Mouse (Mus musculus) hindbrain, embryonic 10.5 days (tissue): Measurements from ENCODE around the gene Nhlrc2. TPM values are rescaled to one million over a fixed set of nuclear protein-coding genes. Genes with fewer than 3 reads are reported as not detected.

Experiments
- DNase-seq: peaks from one replicate; pipeline ENCODE4 v3.0.0-alpha.2; 2017; ENCODE audit warnings: low spot score
- H3K27ac ChIP-seq: fragments of 300-500 bp; sonication (generic); 2 replicates; pipeline ENCODE4 v1.5.1; 2016; ENCODE audit warnings: mild to moderate bottlenecking, moderate library complexity
- H3K27me3 ChIP-seq: fragments of 300-500 bp; sonication (generic); 2 replicates; pipeline ENCODE4 v1.6.1; 2016; ENCODE audit warnings: mild to moderate bottlenecking; ENCODE audit not compliant: poor library complexity, insufficient read depth, severe bottlenecking
- H3K36me3 ChIP-seq: fragments of 300-500 bp; sonication (generic); 2 replicates; pipeline ENCODE4 v1.6.1; 2016; ENCODE audit warnings: mild to moderate bottlenecking, moderate library complexity
- H3K4me1 ChIP-seq: fragments of 300-500 bp; sonication (generic); replicated peaks from 2 replicates; pipeline ENCODE4 v1.6.1; 2016; ENCODE audit warnings: mild to moderate bottlenecking
- H3K4me3 ChIP-seq: fragments of 300-500 bp; sonication (generic); 2 replicates; pipeline ENCODE4 v1.5.1; 2016; ENCODE audit warnings: mild to moderate bottlenecking, moderate library complexity
- H3K9me3 ChIP-seq: fragments of 300-500 bp; sonication (generic); 2 replicates; pipeline ENCODE4 v1.6.1; 2016; ENCODE audit warnings: mild to moderate bottlenecking, moderate library complexity
- WGBS: fragments of 180-500 bp; shearing (Covaris S2); methylation state at CpG from one replicate; pipeline ENCODE4 v1.1.7; 2016; 5-methylcytosine and 5-hydroxymethylcytosine counted together
- polyA plus RNA-seq: library from polyadenylated mRNA; unstranded; fragments of >200 nt; fragmentation: Nextera tagmentation; extraction: Ambion mirVana; gene quantifications from 2 replicates; pipeline ENCODE4 v1.2.1, GENCODE M21; 2016

Nhlrc2 gene
- polyA plus RNA-seq, 1 experiment from 2014 or later: 13.1 TPM

DNA sequence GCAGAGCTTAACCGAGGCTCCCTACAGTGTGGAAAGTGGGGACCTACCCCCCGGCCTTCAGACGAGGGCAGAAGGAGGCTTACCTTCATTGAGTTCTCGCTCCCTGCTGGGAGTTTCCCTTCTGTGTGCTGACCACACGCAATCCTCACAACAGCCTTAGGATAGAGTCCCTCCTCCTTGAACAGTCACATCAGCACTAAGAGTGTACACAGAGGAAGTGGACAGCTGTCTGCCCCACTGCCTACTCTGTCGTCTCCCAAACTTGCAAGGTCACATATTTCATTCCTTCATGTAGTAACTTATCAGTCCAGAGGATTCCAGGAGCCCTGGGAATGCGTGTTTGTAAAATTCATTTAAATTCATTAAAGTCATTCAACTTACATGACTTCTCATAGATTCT, 52.7 kb downstream of the Nhlrc2 start:
- Histone ChIP-seq H3K27ac (no peak overlapping the region), H3K36me3 (peaks cover 72% of the 10 kb centered on the region), H3K9me3 (no peaks in the 10 kb centered on the region), H3K4me3 (no peak overlapping the region), H3K4me1 (no peaks in the 10 kb centered on the region), H3K27me3 (no peaks in the 10 kb centered on the region)
- no peak for DNase-seq
- 83% methylated on average over 7 of the region's 7 CpGs for WGBS

DNA sequence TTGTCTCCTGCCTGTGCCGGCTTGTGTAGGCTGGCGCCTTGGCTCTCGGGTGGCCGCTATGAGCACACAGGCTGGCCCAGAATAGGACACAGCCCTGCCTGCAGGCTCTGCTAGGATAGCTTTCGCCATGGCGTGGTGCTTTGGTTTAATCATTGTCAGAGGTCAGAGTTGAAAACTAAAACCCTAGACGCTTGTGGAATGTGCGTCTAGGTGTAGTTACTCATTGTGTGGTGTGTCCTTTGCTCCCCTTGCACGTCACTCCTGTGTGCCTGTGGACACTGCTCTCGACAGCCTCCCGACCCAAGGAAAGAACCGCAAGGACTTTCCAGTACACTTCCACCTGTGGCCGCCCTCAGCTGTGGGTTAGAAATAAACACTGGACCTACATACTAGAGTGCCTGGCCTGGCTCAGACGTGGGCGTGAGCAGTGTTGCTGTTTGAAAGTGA, 53.9 kb downstream of the Nhlrc2 start:
- peaks cover 60% of the 10 kb centered on the region for H3K36me3 ChIP-seq
- H3K9me3 ChIP-seq: no peaks in the 10 kb centered on the region
- H3K27me3 ChIP-seq: no peaks in the 10 kb centered on the region
- H3K4me3 ChIP-seq: no peak overlapping the region
- no peak overlapping the region for H3K27ac ChIP-seq
- no peak for DNase-seq
- H3K4me1 ChIP-seq: no peaks in the 10 kb centered on the region
- 85% methylated on average over 15 of the region's 15 CpGs for WGBS

DNA sequence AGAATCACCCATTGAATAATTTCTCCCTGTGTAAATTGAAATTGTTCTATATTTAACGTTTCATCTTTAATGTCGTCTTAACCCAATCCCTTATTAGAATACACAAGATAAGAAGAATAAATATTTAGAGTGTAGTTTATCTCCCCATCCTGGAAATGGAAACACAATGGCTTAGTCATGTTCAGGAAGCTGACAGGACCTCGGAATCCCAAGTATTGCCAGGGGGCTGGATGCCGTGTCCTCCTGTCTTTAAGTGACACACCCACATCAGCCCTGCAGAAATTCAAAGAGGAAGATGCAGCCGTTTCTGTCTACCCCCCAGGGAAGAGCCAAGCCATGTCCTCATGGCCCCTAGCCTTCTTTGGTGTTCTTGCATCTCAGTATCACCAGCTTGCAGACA, 60.9 kb downstream of the Nhlrc2 start:
- WGBS: 76% methylated on average over 5 of the region's 5 CpGs
- H3K4me3 ChIP-seq: no peak overlapping the region
- no peaks in the 10 kb centered on the region for H3K27me3 ChIP-seq
- H3K36me3 ChIP-seq: 0 out of 2 replicates have a peak, but pooled peaks cover under 1% of the 10 kb centered on the region
- no peak for DNase-seq
- no peak overlapping the region for H3K27ac ChIP-seq
- no peaks in the 10 kb centered on the region for H3K9me3 ChIP-seq
- H3K4me1 ChIP-seq: no peaks in the 10 kb centered on the region

DNA sequence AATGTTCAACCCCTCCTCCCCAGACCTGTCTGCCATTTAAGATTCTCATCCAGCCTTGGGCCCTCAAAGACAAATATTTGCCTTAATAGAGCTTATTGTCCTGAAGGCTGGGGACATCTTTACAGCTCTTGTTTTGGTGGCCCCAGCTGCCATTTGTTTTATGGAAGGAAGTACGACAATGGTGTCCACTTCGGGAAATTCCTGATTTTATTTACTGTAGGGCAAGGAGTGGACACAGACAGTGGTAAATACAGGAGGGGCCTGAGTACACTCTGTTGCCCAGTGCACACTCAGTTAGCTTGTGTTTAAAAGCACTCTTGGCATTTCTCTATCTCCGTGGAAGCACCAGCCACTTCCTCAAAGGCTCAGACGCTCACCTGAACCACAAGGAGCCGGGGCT, 66.1 kb downstream of the Nhlrc2 start:
- Histone ChIP-seq H3K27ac (no peak overlapping the region), H3K4me3 (no peak overlapping the region), H3K9me3 (no peaks in the 10 kb centered on the region), H3K36me3 (no peaks in the 10 kb centered on the region), H3K4me1 (peaks cover 3% of the 10 kb centered on the region; the same call in 1 of the 2 replicates), H3K27me3 (no peaks in the 10 kb centered on the region)
- WGBS: 83% methylated on average over 5 of the region's 5 CpGs
- DNase-seq: no peak

DNA sequence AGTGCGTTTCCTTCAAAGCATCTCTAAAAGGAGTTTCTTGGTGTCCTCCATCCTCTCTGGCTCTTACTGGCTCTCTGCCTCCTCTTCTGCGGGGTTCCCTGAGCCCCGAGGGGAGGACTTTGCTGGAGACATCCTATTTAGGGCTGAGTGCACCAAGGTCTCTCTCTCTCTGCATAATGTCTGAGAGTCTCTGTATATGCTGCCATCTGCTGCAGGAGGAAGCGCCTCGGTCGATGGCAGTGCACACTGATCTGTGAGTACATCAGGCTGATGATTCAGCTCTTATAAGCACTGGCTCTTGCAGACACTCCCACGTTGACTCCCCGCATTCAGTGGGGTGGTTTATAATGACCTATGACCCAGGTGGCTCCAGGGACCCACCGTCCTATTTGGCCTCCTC, 70.8 kb downstream of the Nhlrc2 start:
- H3K4me3 ChIP-seq: no peak overlapping the region
- peaks cover 3% of the 10 kb centered on the region; the same call in 1 of the 2 replicates for H3K4me1 ChIP-seq
- H3K9me3 ChIP-seq: no peaks in the 10 kb centered on the region
- H3K27ac ChIP-seq: no peak overlapping the region
- H3K36me3 ChIP-seq: no peaks in the 10 kb centered on the region
- no peak for DNase-seq
- WGBS: 73% methylated on average over 9 of the region's 9 CpGs
- no peaks in the 10 kb centered on the region for H3K27me3 ChIP-seq

DNA sequence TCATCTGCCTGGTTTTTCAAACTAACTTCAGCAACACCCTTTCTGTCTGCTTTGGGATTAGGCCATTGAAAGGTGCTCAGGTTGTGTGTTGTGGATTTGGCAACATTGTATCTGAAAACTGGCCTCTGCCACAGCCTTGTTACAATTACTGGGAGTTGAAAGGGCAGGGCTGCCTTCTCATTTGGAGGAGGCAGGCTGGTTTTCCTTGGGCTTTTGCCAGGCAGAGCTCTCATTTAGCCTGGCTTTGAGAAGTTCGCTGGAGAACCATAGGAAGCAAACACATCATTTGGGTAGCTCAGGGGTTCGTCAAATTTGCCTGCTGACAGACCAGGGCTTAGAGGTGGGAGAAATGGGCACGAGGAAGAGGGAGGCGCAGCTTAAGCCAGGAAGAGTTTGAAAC, 71.5 kb downstream of the Nhlrc2 start:
- H3K27me3 ChIP-seq: no peaks in the 10 kb centered on the region
- WGBS: 85% methylated on average over 4 of the region's 4 CpGs
- DNase-seq: no peak
- H3K9me3 ChIP-seq: no peaks in the 10 kb centered on the region
- no peak overlapping the region for H3K4me3 ChIP-seq
- H3K4me1 ChIP-seq: peaks cover 7% of the 10 kb centered on the region; the same call in 1 of the 2 replicates
- no peaks in the 10 kb centered on the region for H3K36me3 ChIP-seq
- H3K27ac ChIP-seq: no peak overlapping the region

DNA sequence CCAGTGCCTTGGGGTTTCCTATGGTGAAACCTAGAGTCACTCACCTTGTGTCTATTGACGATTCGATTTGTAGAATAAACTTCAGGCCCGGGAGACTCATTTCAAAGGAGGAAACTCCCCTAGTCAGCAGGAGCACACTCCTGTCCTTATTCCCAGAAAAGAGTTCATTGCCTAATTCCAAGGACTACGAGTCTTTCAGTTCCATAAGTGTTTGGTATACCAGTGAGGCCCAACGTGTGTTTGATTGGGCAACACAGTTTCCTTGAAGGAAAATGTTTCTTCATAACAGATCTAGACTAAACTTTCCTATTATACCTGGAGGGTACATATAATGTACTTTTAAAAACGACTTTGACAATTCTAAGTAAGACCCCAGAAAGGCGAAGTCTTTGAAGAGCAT, 73.8 kb downstream of the Nhlrc2 start:
- H3K9me3 ChIP-seq: no peaks in the 10 kb centered on the region
- peaks cover 7% of the 10 kb centered on the region; the same call in 1 of the 2 replicates for H3K4me1 ChIP-seq
- no peak overlapping the region for H3K27ac ChIP-seq
- 86% methylated on average over 7 of the region's 7 CpGs for WGBS
- H3K36me3 ChIP-seq: no peaks in the 10 kb centered on the region
- H3K27me3 ChIP-seq: no peaks in the 10 kb centered on the region
- no peak for DNase-seq
- no peak overlapping the region for H3K4me3 ChIP-seq

DNA sequence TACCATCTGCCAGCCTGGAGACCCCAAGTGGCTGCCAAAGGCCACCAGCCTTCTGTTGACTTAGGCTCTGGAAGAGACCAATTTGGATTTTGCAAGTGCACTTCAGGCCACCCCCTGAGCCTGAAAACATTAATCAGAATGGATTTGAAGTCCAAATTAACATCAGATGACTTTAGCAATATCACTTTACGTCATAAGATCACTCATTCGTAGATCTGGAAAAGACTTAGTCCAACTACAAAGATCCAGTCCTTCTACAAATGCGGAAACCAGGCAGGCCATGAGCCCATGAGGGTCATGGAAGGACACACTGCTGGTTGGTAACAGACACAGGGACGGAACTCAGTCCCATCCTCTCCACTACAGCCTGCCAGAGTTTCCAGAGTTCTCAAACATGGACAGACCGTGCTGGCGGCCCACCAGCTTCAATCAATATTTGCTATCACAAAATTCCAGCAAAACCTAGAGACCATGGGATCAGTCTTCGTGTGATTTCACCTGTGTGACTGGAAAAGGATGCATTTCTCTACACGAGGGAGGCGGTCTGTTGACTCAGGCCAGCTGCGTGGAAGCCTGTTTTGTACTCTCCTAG, 79.9 kb downstream of the Nhlrc2 start:
- no peak overlapping the region for H3K4me3 ChIP-seq
- no peaks in the 10 kb centered on the region for H3K36me3 ChIP-seq
- no peak for DNase-seq
- WGBS: 91% methylated on average over 10 of the region's 10 CpGs
- H3K4me1 ChIP-seq: peaks cover 9% of the 10 kb centered on the region; the same call in 1 of the 2 replicates
- H3K27me3 ChIP-seq: no peaks in the 10 kb centered on the region
- H3K27ac ChIP-seq: no peak overlapping the region
- H3K9me3 ChIP-seq: no peaks in the 10 kb centered on the region

DNA sequence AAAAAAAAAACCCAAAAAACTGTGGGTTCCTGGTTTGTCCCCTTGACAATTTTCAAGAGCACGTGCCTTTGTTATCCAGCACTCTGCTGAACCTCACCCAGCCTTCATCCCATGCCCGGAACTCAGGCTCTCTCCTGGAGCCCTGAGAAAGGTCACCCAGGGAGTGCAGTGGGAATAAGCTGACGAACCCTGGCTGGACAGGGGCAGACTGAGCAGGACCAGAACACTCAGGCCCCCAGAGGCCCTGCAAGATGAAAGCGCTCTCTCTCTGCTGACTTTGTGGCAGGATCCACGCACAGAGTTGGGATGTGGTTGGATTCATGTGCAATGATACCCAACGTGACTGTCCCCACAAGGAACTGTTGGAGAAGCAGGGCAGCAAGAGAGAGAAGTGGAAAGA, 81.6 kb downstream of the Nhlrc2 start:
- Histone ChIP-seq H3K36me3 (no peaks in the 10 kb centered on the region), H3K4me3 (no peak overlapping the region), H3K27me3 (no peaks in the 10 kb centered on the region), H3K27ac (no peak overlapping the region), H3K4me1 (peaks cover 4% of the 10 kb centered on the region; the same call in 1 of the 2 replicates), H3K9me3 (no peaks in the 10 kb centered on the region)
- 80% methylated on average over 6 of the region's 6 CpGs for WGBS
- no peak for DNase-seq

DNA sequence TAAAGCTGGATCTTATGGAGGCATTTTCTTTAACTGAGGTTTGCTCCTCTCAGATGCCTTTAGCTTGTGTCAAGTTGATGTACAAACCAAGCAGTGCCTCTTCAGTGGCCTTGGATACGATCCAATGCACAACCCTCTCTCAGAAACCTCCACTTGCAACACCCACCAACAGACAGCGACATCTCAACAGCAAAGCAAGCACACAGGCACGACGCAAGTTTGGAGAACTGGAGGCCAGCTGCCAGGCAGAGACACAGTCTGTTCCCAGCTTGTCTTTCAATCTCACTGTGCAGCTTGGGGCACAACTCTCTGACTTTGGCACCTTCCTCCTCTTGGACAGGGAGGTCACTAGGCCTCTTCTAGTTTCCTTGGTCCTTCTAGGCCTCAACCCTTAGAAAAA, 83.0 kb downstream of the Nhlrc2 start:
- DNase-seq: no peak
- WGBS: 88% methylated on average over 4 of the region's 4 CpGs
- Histone ChIP-seq H3K27ac (no peak overlapping the region), H3K27me3 (no peaks in the 10 kb centered on the region), H3K4me3 (no peak overlapping the region), H3K36me3 (no peaks in the 10 kb centered on the region), H3K9me3 (no peaks in the 10 kb centered on the region), H3K4me1 (peaks cover 4% of the 10 kb centered on the region; the same call in 1 of the 2 replicates)

DNA sequence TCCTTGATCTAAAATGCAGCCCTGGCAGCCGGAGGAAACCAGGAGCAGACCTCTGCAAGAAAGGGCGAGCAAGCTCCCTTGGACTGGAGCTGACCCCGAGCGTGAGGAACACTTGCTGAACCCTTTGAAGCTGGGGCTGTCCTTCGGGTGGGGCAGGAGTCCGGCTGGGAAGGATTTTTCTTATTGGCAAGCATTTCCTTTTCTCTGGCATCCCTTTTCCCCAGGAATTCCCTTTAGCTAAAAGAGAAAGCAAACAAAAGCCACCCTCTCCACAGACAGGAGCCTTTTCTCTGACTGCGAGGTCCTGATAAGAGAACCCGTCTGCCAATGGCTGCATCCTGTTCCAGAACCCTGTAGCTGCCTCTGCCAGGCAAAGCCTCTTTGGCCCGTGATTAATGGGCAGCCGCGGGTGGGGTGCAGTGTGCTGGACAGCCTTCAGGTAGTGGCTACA, 83.4 kb downstream of the Nhlrc2 start:
- Histone ChIP-seq H3K27ac (no peak overlapping the region), H3K36me3 (no peaks in the 10 kb centered on the region), H3K4me1 (peaks cover 4% of the 10 kb centered on the region; the same call in 1 of the 2 replicates), H3K4me3 (no peak overlapping the region), H3K9me3 (no peaks in the 10 kb centered on the region), H3K27me3 (no peaks in the 10 kb centered on the region)
- 61% methylated on average over 11 of the region's 11 CpGs for WGBS
- DNase-seq: no peak

DNA sequence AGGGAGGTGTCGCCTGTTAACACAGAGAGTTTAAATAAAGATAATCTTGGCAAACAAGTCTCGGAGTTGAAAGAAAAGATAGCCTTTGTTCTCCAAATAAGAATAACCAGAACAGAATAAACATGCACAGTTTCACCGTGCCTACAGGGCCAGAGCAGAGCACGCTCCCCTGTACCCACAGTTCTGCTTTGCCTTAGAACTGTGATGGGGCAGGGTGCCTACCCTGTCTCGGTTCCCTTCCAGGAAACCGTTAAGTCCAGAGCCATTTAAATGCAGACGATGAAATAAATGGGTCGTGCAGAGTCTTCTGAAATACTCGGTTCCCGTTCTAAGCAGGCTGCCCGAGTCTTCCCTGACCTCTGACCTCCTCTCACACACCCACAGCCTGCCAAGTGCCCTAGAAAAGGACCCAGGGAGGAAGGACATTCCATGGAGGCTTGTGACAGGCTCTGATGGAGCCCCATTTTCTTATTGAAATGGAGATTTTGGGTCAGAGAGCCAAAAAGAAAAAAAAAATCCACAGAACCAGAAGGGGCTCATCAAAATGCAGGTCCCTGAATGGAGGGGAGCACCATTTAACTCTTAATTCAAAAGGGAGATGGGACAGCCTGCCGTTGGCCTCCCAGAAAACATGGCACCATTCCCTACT, 89.1 kb downstream of the Nhlrc2 start:
- H3K4me1 ChIP-seq: peaks cover 18% of the 10 kb centered on the region
- 0 out of 2 replicates have a peak, but pooled peaks cover 3% of the 10 kb centered on the region for H3K9me3 ChIP-seq
- WGBS: 52% methylated on average over 12 of the region's 12 CpGs
- peak; percentile 22 for DNase-seq
- peak overlapping the region; percentile 69; the same call in 1 of the 2 replicates for H3K27ac ChIP-seq
- H3K36me3 ChIP-seq: no peaks in the 10 kb centered on the region
- no peak overlapping the region for H3K4me3 ChIP-seq
- H3K27me3 ChIP-seq: no peaks in the 10 kb centered on the region

DNA sequence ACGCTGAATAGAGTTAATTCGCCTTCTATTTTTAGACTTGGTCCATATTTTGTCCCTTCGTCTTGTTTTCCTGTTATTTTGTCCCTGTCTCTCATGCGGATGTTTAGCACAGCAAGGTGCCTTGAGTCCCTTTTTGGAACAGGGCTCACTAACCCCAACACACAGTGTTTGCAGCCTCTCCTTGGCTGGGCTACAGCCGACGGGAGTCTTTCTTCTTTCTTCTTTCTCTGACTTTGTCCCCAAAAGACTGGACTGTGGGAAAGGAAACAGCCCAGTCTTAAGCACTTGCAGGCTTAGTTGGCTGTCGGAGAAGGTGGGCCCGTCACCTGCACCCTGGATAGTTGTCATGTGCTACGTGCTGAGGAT, 89.6 kb downstream of the Nhlrc2 start:
- no peaks in the 10 kb centered on the region for H3K36me3 ChIP-seq
- 0 out of 2 replicates have a peak, but pooled peaks cover 3% of the 10 kb centered on the region for H3K9me3 ChIP-seq
- peak overlapping the region; percentile 57; the same call in 1 of the 2 replicates for H3K27ac ChIP-seq
- WGBS: 67% methylated on average over 9 of the region's 9 CpGs
- H3K27me3 ChIP-seq: no peaks in the 10 kb centered on the region
- peaks cover 18% of the 10 kb centered on the region for H3K4me1 ChIP-seq
- DNase-seq: no peak
- H3K4me3 ChIP-seq: no peak overlapping the region
